ENCODE assay signal across 29 mouse cellular contexts in the genomic region with DNA sequence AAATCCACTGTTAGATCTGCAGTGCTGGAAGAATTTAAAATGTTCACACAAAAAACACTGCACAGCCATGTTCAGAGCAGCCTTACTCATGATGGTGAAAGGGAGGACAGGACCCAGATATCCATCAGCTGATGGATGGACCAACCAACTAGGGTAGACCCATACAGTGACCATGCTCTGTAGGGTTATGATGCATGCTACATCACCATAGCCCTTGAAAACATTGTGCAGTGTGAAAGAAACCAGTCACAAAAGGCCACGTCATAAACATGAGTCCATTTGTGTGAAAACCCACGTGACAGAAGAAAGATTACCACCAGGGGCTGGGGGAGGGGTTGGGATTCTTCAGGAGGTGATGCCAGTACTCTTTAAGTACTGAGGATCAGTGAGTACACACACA. TPM values are rescaled to one million over a fixed set of nuclear protein-coding genes. Genes with fewer than 3 reads are reported as not detected.
"Had no signal": no experiment of that assay in that cellular context is flagged by ENCODE, and none has a peak within 500 bp of the region (broad histone marks: within the 10 kb centered on the region; RNA-seq: fewer than 3 reads in every experiment).

No protein-coding gene starts in this region.

RNA-seq across cellular contexts. Expression of gene Gm7697, which starts 28.5 kb away (rescaled TPM):
- polyA plus RNA-seq: limb, embryonic 10.5 days; limb, embryonic 11.5 days; limb, embryonic 12.5 days; limb, embryonic 13.5 days; limb, embryonic 14.5 days; limb, embryonic 15.5 days; liver, adult 2 months; liver, embryonic 11.5 days; liver, embryonic 12.5 days; liver, embryonic 13.5 days; liver, embryonic 14.5 days; liver, embryonic 15.5 days; liver, embryonic 16.5 days; liver, postnatal 0 days; lung, adult 2 months; lung, embryonic 14.5 days; lung, embryonic 15.5 days; lung, embryonic 16.5 days; lung, postnatal 0 days; macrophage; midbrain, embryonic 10.5 days; midbrain, embryonic 11.5 days; midbrain, embryonic 12.5 days; midbrain, embryonic 13.5 days; midbrain, embryonic 14.5 days; midbrain, embryonic 15.5 days; midbrain, embryonic 16.5 days; midbrain, postnatal 0 days; myocyte had no signal
